Mouse (Mus musculus): Measurements from ENCODE around the gene Riox2.

Riox2 gene

GRCm38 (mm10) chr16:59529570-59529969 lies 58.0 kb downstream of the Riox2 start:
- H3K27me3 ChIP-seq (ENCODE audit: insufficient read depth, low read length): peaks cover 2% of the 10 kb centered on the region; the same call in 1 of the 2 replicates
- no peak for TF ChIP-seq CTCF (conservative IDR thresholded peaks at IDR 0.05; ENCODE audit: low read length)
- no peak for TF ChIP-seq POU5F1 (IDR thresholded peaks at IDR 0.05; ENCODE audit: borderline replicate concordance, low read length)
- no peak for TF ChIP-seq NANOG (IDR thresholded peaks at IDR 0.05; ENCODE audit: borderline replicate concordance, low read length)
- no peaks in the 10 kb centered on the region for H3K9me3 ChIP-seq (ENCODE audit: low read length)
- no peaks in the 10 kb centered on the region for H3K36me3 ChIP-seq (ENCODE audit: insufficient read depth, low read length)
- peaks cover 37% of the 10 kb centered on the region for H3K4me1 ChIP-seq (replicated peaks; ENCODE audit: low read depth, low read length)
- peak overlapping the region; percentile 45 for H3K4me3 ChIP-seq (replicated peaks; ENCODE audit: low read length)

GRCm38 (mm10) chr16:59531243-59531642 lies 59.7 kb downstream of the Riox2 start:
- Histone ChIP-seq H3K4me3 (replicated peaks; ENCODE audit: low read length) (no peak overlapping the region), H3K27me3 (ENCODE audit: insufficient read depth, low read length) (peaks cover 2% of the 10 kb centered on the region; the same call in 1 of the 2 replicates), H3K36me3 (ENCODE audit: insufficient read depth, low read length) (peaks cover 7% of the 10 kb centered on the region), H3K4me1 (replicated peaks; ENCODE audit: low read depth, low read length) (peaks cover 37% of the 10 kb centered on the region), H3K9me3 (ENCODE audit: low read length) (no peaks in the 10 kb centered on the region)
- no peak for TF ChIP-seq CTCF (conservative IDR thresholded peaks at IDR 0.05; ENCODE audit: low read length)

- H3K4me1 ChIP-seq (replicated peaks; ENCODE audit: low read depth, low read length): peaks cover 37% of the 10 kb centered on the region
- peaks cover 13% of the 10 kb centered on the region for H3K36me3 ChIP-seq (ENCODE audit: insufficient read depth, low read length)
- TF ChIP-seq CTCF (conservative IDR thresholded peaks at IDR 0.05; ENCODE audit: low read length) (no peak), NANOG (IDR thresholded peaks at IDR 0.05; ENCODE audit: borderline replicate concordance, low read length) (no peak), POU5F1 (IDR thresholded peaks at IDR 0.05; ENCODE audit: borderline replicate concordance, low read length) (no peak)
- peaks cover 2% of the 10 kb centered on the region; the same call in 1 of the 2 replicates for H3K27me3 ChIP-seq (ENCODE audit: insufficient read depth, low read length)
- no peaks in the 10 kb centered on the region for H3K9me3 ChIP-seq (ENCODE audit: low read length)
- H3K4me3 ChIP-seq (replicated peaks; ENCODE audit: low read length): no peak overlapping the region
Observed at GRCm38 (mm10) chr16:59532561-59532960, 61.0 kb downstream of the Riox2 start.

- peaks cover 34% of the 10 kb centered on the region for H3K4me1 ChIP-seq (replicated peaks; ENCODE audit: low read depth, low read length)
- H3K36me3 ChIP-seq (ENCODE audit: insufficient read depth, low read length): peaks cover 16% of the 10 kb centered on the region
- no peak for TF ChIP-seq NANOG (IDR thresholded peaks at IDR 0.05; ENCODE audit: borderline replicate concordance, low read length)
- no peak for TF ChIP-seq POU5F1 (IDR thresholded peaks at IDR 0.05; ENCODE audit: borderline replicate concordance, low read length)
- TF ChIP-seq CTCF (conservative IDR thresholded peaks at IDR 0.05; ENCODE audit: low read length): no peak
- H3K9me3 ChIP-seq (ENCODE audit: low read length): no peaks in the 10 kb centered on the region
- H3K4me3 ChIP-seq (replicated peaks; ENCODE audit: low read length): peak overlapping the region; percentile 49
- no peaks in the 10 kb centered on the region for H3K27me3 ChIP-seq (ENCODE audit: insufficient read depth, low read length)
Observed at GRCm38 (mm10) chr16:59534349-59534748, 62.8 kb downstream of the Riox2 start.

GRCm38 (mm10) chr16:59535673-59536072 lies 64.1 kb downstream of the Riox2 start:
- Histone ChIP-seq H3K27me3 (ENCODE audit: insufficient read depth, low read length) (no peaks in the 10 kb centered on the region), H3K4me1 (replicated peaks; ENCODE audit: low read depth, low read length) (peaks cover 22% of the 10 kb centered on the region), H3K36me3 (ENCODE audit: insufficient read depth, low read length) (peaks cover 16% of the 10 kb centered on the region), H3K4me3 (replicated peaks; ENCODE audit: low read length) (no peak overlapping the region), H3K9me3 (ENCODE audit: low read length) (no peaks in the 10 kb centered on the region)
- TF ChIP-seq CTCF (conservative IDR thresholded peaks at IDR 0.05; ENCODE audit: low read length): no peak

GRCm38 (mm10) chr16:59540944-59541343 lies 69.4 kb downstream of the Riox2 start:
- no peak overlapping the region for H3K4me3 ChIP-seq (replicated peaks; ENCODE audit: low read length)

GRCm38 (mm10) chr16:59541382-59541781 lies 69.8 kb downstream of the Riox2 start:
- H3K27me3 ChIP-seq (ENCODE audit: insufficient read depth, low read length): no peaks in the 10 kb centered on the region
- TF ChIP-seq NANOG (IDR thresholded peaks at IDR 0.05; ENCODE audit: borderline replicate concordance, low read length) (no peak), POU5F1 (IDR thresholded peaks at IDR 0.05; ENCODE audit: borderline replicate concordance, low read length) (no peak), CTCF (conservative IDR thresholded peaks at IDR 0.05; ENCODE audit: low read length) (no peak)
- no peak overlapping the region for H3K4me3 ChIP-seq (replicated peaks; ENCODE audit: low read length)
- peaks cover 46% of the 10 kb centered on the region for H3K4me1 ChIP-seq (replicated peaks; ENCODE audit: low read depth, low read length)
- no peaks in the 10 kb centered on the region for H3K9me3 ChIP-seq (ENCODE audit: low read length)
- H3K36me3 ChIP-seq (ENCODE audit: insufficient read depth, low read length): 0 out of 2 replicates have a peak, but pooled peaks cover 11% of the 10 kb centered on the region

More at GRCm38 (mm10) chr16:59540944-59541343, 69.4 kb downstream of the Riox2 start:
- Histone ChIP-seq H3K36me3 (ENCODE audit: insufficient read depth, low read length) (peaks cover 14% of the 10 kb centered on the region), H3K4me1 (replicated peaks; ENCODE audit: low read depth, low read length) (peaks cover 45% of the 10 kb centered on the region), H3K9me3 (ENCODE audit: low read length) (no peaks in the 10 kb centered on the region), H3K27me3 (ENCODE audit: insufficient read depth, low read length) (no peaks in the 10 kb centered on the region)
- TF ChIP-seq POU5F1 (IDR thresholded peaks at IDR 0.05; ENCODE audit: borderline replicate concordance, low read length) (no peak), CTCF (conservative IDR thresholded peaks at IDR 0.05; ENCODE audit: low read length) (no peak)
